ENCODE assay signal across 9 mouse cellular contexts in the genomic region with DNA sequence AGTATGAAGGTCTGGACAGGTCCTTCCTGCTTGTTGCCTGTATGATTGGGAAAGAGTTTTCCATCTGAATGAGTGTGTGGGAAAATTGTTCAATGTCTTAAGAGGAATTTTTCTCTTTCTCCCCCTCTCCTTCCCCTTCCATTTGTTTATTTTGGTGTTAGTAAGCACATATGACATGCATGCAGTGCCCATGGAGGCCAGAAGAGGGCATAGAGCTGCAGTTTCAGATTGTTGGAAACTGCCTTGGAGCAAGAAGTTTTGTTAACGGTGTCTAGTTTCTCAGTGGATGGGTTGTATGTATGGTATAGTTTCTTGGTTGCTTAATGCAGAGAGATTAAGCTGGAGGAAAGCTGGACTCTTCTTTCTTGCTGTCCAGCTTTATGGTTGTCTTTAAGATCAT.
DNase-seq lines count a peak whose midpoint lies in the region; ATAC-seq and TF ChIP-seq lines count a peak whose summit lies in the region.
"Had no signal": no experiment of that assay in that cellular context is flagged by ENCODE, and none has a peak within 500 bp of the region (broad histone marks: within the 10 kb centered on the region; RNA-seq: fewer than 3 reads in every experiment).

No protein-coding gene starts in this region.

- 0 out of 2 replicates have a peak, but pooled peaks have one; percentile 13 for TF ChIP-seq CTCF in bone marrow, adult 2 months (IDR thresholded peaks at IDR 0.05; ENCODE audit: control insufficient read depth, insufficient read depth, low read length)
- TF ChIP-seq CTCF in liver, postnatal 0 days (IDR thresholded peaks at IDR 0.05; ENCODE audit: low read depth) = peak; percentile 78

- TF ChIP-seq EP300 in liver, postnatal 0 days (IDR thresholded peaks at IDR 0.05; ENCODE audit: low read depth) = no peak

- no peaks in the 10 kb centered on the region for H3K36me3 ChIP-seq in liver, postnatal 0 days (replicated peaks; ENCODE audit: insufficient read depth, low read length)
- H3K36me3 ChIP-seq: heart, embryonic 15.5 days had no signal

- H3K9ac ChIP-seq in liver, postnatal 0 days (replicated peaks) = no peak overlapping the region
- H3K9ac ChIP-seq: heart, embryonic 15.5 days had no signal

- peak; percentile 80 for DNase-seq in CD4-positive, CD25-positive, alpha-beta regulatory T cell, adult 2 months (ENCODE audit: low read depth, low spot score)
- peak; percentile 32 to 52 for DNase-seq in left cerebral cortex, adult 18-20 months (ENCODE audit: low spot score in 2 of 2)
- no peak for DNase-seq in left cerebral cortex, adult 11 months (ENCODE audit: low spot score)
- peak; percentile 53 for DNase-seq in liver, postnatal 0 days
- DNase-seq in spleen, postnatal 4 days (ENCODE audit: low spot score in 2 of 2) = peak; percentile 28 to 64

- WGBS in bone marrow, adult 2 months = 11% methylated on average over 1 of the region's 1 CpGs
- 32% methylated on average over 1 of the region's 1 CpGs for WGBS in liver, postnatal 0 days (ENCODE audit: insufficient replicate concordance)

- TF ChIP-seq POLR2A in bone marrow, adult 2 months (IDR thresholded peaks at IDR 0.05; ENCODE audit: borderline replicate concordance, control insufficient read depth, low read depth, low read length) = no peak

- no peak for ATAC-seq in CD4-positive, CD25-positive, alpha-beta regulatory T cell, adult 4 months
- ATAC-seq in granulocyte monocyte progenitor cell, adult 5-6 weeks (replicated peaks; ENCODE audit: poor library complexity, severe bottlenecking) = peak; percentile 44
- ATAC-seq in liver, postnatal 0 days = no peak

- no peak overlapping the region for H3K4me3 ChIP-seq in bone marrow, adult 2 months (replicated peaks; ENCODE audit: control insufficient read depth, low read depth, low read length)
- H3K4me3 ChIP-seq in liver, postnatal 0 days (ENCODE audit: low read depth, low read length) = no peak overlapping the region
- H3K4me3 ChIP-seq: heart, embryonic 15.5 days had no signal

- no peak overlapping the region for H3K4me2 ChIP-seq in liver, postnatal 0 days (ENCODE audit: low read depth, low read length)
- H3K4me2 ChIP-seq: heart, embryonic 15.5 days had no signal

- no peaks in the 10 kb centered on the region; the same call in 1 of the 2 replicates for H3K4me1 ChIP-seq in bone marrow, adult 2 months (ENCODE audit: control insufficient read depth, insufficient read depth, low read length)
- peaks cover 8% of the 10 kb centered on the region for H3K4me1 ChIP-seq in liver, postnatal 0 days (ENCODE audit: insufficient read depth)

- H3K9me3 ChIP-seq in liver, postnatal 0 days (ENCODE audit: low read length) = no peaks in the 10 kb centered on the region
- H3K9me3 ChIP-seq: heart, embryonic 15.5 days had no signal

- H3K27ac ChIP-seq in bone marrow, adult 2 months (ENCODE audit: control insufficient read depth, insufficient read depth, low read depth, low read length, poor library complexity) = no peak overlapping the region
- H3K27ac ChIP-seq in liver, postnatal 0 days (ENCODE audit: low read depth) = no peak overlapping the region
- H3K27ac ChIP-seq: heart, embryonic 15.5 days had no signal

- no peaks in the 10 kb centered on the region for H3K27me3 ChIP-seq in liver, postnatal 0 days (ENCODE audit: insufficient read depth, low read length)
- H3K27me3 ChIP-seq: heart, embryonic 15.5 days had no signal
